9 mouse cellular contexts compared by ENCODE assay signal in genomic region chr9:79717836-79718475, GRCm38 (mm10). TPM values are rescaled to one million over a fixed set of nuclear protein-coding genes. Genes with fewer than 3 reads are reported as not detected.
DNase-seq lines count a peak whose midpoint lies in the region; ATAC-seq and TF ChIP-seq lines count a peak whose summit lies in the region.
"Had no signal": no experiment of that assay in that cellular context is flagged by ENCODE, and none has a peak within 500 bp of the region (broad histone marks: within the 10 kb centered on the region; RNA-seq: fewer than 3 reads in every experiment).

No protein-coding gene starts in this region.

- 4% methylated on average over 22 of the region's 22 CpGs for WGBS in heart, adult 2 months
- 3% methylated on average over 22 of the region's 22 CpGs for WGBS in intestine, embryonic 15.5 days
- WGBS in stomach, postnatal 0 days, result 2% methylated on average over 20 of the region's 22 CpGs

- TF ChIP-seq POLR2A in heart, adult 2 months (IDR thresholded peaks at IDR 0.05; ENCODE audit: insufficient read depth, low read depth, low read length), result no peak
- 0 out of 2 replicates have a peak, but pooled peaks have one; percentile 17 for TF ChIP-seq POLR2A in embryonic fibroblast, embryonic 13.5 days (IDR thresholded peaks at IDR 0.05; ENCODE audit: low read depth, low read length)

- DNase-seq in heart, adult 2 months, result no peak
- no peak for DNase-seq in heart, postnatal 25 days (ENCODE audit: low spot score)
- peak; percentile 9 for DNase-seq in ES-CJ7 (ENCODE audit: low read depth, low spot score)
- DNase-seq in lung, postnatal 4 days, result peak; percentile 30 to 31
- DNase-seq in stomach, postnatal 0 days (ENCODE audit: low spot score), result peak; percentile 20
- no peak for DNase-seq in thymus, postnatal 10 days (ENCODE audit: low spot score in 2 of 2)

- intact Hi-C loops in heart, adult 2 months (cut with DNase I), result loop anchor here (5.0 to 10.0 kb wide), 3 partner anchors 351 to 1071 kb away; no protein-coding TSS in a partner anchor
- intact Hi-C loops in heart, postnatal 25 days (cut with DNase I), result loop anchor here (2.0 to 10.0 kb wide), 2 partner anchors 203 to 351 kb away; no protein-coding TSS in a partner anchor

- peak overlapping the region; percentile 84 for H3K4me2 ChIP-seq in intestine, embryonic 15.5 days (replicated peaks)
- peak overlapping the region; percentile 79 for H3K4me2 ChIP-seq in stomach, postnatal 0 days (replicated peaks; ENCODE audit: low read depth)

- H3K79me2 ChIP-seq in heart, adult 2 months (replicated peaks; ENCODE audit: control insufficient read depth, insufficient read depth, low read length), result no peaks in the 10 kb centered on the region

- H3K9me3 ChIP-seq in intestine, embryonic 15.5 days, result no peaks in the 10 kb centered on the region
- no peaks in the 10 kb centered on the region for H3K9me3 ChIP-seq in stomach, postnatal 0 days (ENCODE audit: control insufficient read depth, low read length)

- no peaks in the 10 kb centered on the region for H3K36me3 ChIP-seq in heart, adult 2 months (ENCODE audit: control insufficient read depth, insufficient read depth, low read length)
- H3K36me3 ChIP-seq in intestine, embryonic 15.5 days, result no peaks in the 10 kb centered on the region
- no peaks in the 10 kb centered on the region for H3K36me3 ChIP-seq in stomach, postnatal 0 days (ENCODE audit: control insufficient read depth, insufficient read depth, low read length)

- H3K4me1 ChIP-seq in heart, adult 2 months (ENCODE audit: control insufficient read depth, insufficient read depth, low read length), result no peaks in the 10 kb centered on the region; the same call in 1 of the 2 replicates
- H3K4me1 ChIP-seq in embryonic fibroblast, embryonic 13.5 days (ENCODE audit: control insufficient read depth, insufficient read depth, low read length), result peaks cover 4% of the 10 kb centered on the region; the same call in 1 of the 2 replicates
- peaks cover 16% of the 10 kb centered on the region; the same call in 1 of the 2 replicates for H3K4me1 ChIP-seq in intestine, embryonic 15.5 days (replicated peaks)
- no peaks in the 10 kb centered on the region for H3K4me1 ChIP-seq in stomach, postnatal 0 days (replicated peaks; ENCODE audit: control insufficient read depth, insufficient read depth)

- ATAC-seq in intestine, embryonic 15.5 days, result peak; percentile 11
- no peak for ATAC-seq in stomach, postnatal 0 days (ENCODE audit: low FRiP score, low TSS enrichment)

- TF ChIP-seq CTCF in heart, adult 2 months (IDR thresholded peaks at IDR 0.05), result no peak
- no peak for TF ChIP-seq CTCF in embryonic fibroblast, embryonic 13.5 days (IDR thresholded peaks at IDR 0.05; ENCODE audit: borderline replicate concordance, insufficient read depth, low read length)
- no peak for TF ChIP-seq CTCF in stomach, postnatal 0 days (IDR thresholded peaks at IDR 0.05; ENCODE audit: low read depth)

- no peak for TF ChIP-seq EP300 in heart, adult 2 months (IDR thresholded peaks at IDR 0.05; ENCODE audit: insufficient read depth, low read depth, low read length)
- no peak for TF ChIP-seq EP300 in stomach, postnatal 0 days (optimal IDR thresholded peaks at IDR 0.05)

- H3K27me3 ChIP-seq in heart, adult 2 months (ENCODE audit: control insufficient read depth, insufficient read depth, low read length), result peaks cover 5% of the 10 kb centered on the region; the same call in 1 of the 2 replicates
- H3K27me3 ChIP-seq in intestine, embryonic 15.5 days (replicated peaks), result peaks cover 13% of the 10 kb centered on the region
- H3K27me3 ChIP-seq in stomach, postnatal 0 days (ENCODE audit: control insufficient read depth, insufficient read depth, low read length), result no peaks in the 10 kb centered on the region
- H3K27me3 ChIP-seq: Patski had no signal

- peak overlapping the region; percentile 46 for H3K4me3 ChIP-seq in heart, adult 2 months
- peak overlapping the region; percentile 78 for H3K4me3 ChIP-seq in embryonic fibroblast, embryonic 13.5 days (ENCODE audit: insufficient read depth, low read length)
- peak overlapping the region; percentile 57 for H3K4me3 ChIP-seq in intestine, embryonic 15.5 days (replicated peaks)
- peak overlapping the region; percentile 62 for H3K4me3 ChIP-seq in stomach, postnatal 0 days (ENCODE audit: low read depth, low read length)

- H3K27ac ChIP-seq in heart, adult 2 months, result no peak overlapping the region
- peak overlapping the region; percentile 92 for H3K27ac ChIP-seq in embryonic fibroblast, embryonic 13.5 days (ENCODE audit: insufficient read depth, low read length)
- H3K27ac ChIP-seq in intestine, embryonic 15.5 days, result peak overlapping the region; percentile 87
- H3K27ac ChIP-seq in stomach, postnatal 0 days (replicated peaks), result peak overlapping the region; percentile 83

- H3K9ac ChIP-seq in heart, adult 2 months (ENCODE audit: low read depth, low read length), result peak overlapping the region; percentile 44
- peak overlapping the region; percentile 59 for H3K9ac ChIP-seq in intestine, embryonic 15.5 days
- peak overlapping the region; percentile 72 for H3K9ac ChIP-seq in stomach, postnatal 0 days (ENCODE audit: low read length)

RNA-seq across cellular contexts. Expression of gene Col12a1, which starts 0.7 kb away (rescaled TPM):
- under 1 TPM; 0.70 to 0.96 TPM for total RNA-seq in heart, adult 2 months (2021)
- polyA plus RNA-seq in heart, adult 2 months (2012; rRNA removed), result 1.1 and 2.2 TPM in 2 replicates
- 1 to 10 TPM; 1.1 to 1.3 TPM for total RNA-seq in heart, postnatal 25 days (2021)
- polyA plus RNA-seq in embryonic fibroblast, embryonic 13.5 days (2011; ENCODE audit: insufficient read length, low read depth, missing spikeins), result 1,043 and 1,276 TPM in 2 replicates
- polyA plus RNA-seq in intestine, embryonic 15.5 days (2015; fragmentation: Nextera tagmentation; extraction: Ambion mirVana), result 35.6 and 36.2 TPM in 2 replicates
- 21.6 and 31.0 TPM in 2 replicates for polyA plus RNA-seq in stomach, postnatal 0 days (2015; fragmentation: Nextera tagmentation; extraction: Ambion mirVana)

RNA-seq across cellular contexts. Expression of gene Cox7a2, which starts 41.7 kb away (rescaled TPM):
- 1,000 to 10,000 TPM in 1 of 2 experiments, 100 to 1,000 TPM in 1; 911 to 1,089 TPM for total RNA-seq in heart, adult 2 months (2021)
- polyA plus RNA-seq in heart, adult 2 months (2012; rRNA removed), result 582 and 1,119 TPM in 2 replicates
- 1,000 to 10,000 TPM; 1,033 to 1,133 TPM for total RNA-seq in heart, postnatal 25 days (2021)
- 242 and 256 TPM in 2 replicates for polyA plus RNA-seq in embryonic fibroblast, embryonic 13.5 days (2011; ENCODE audit: insufficient read length, low read depth, missing spikeins)
- polyA plus RNA-seq in intestine, embryonic 15.5 days (2015; fragmentation: Nextera tagmentation; extraction: Ambion mirVana), result 893 and 914 TPM in 2 replicates
- polyA plus RNA-seq in stomach, postnatal 0 days (2015; fragmentation: Nextera tagmentation; extraction: Ambion mirVana), result 927 and 965 TPM in 2 replicates

Comparison
In these comparisons a context has a peak if more than half of its experiments do, and no peak if none do; other contexts are left out.
1. DNase-seq: peak in ES-CJ7 (single experiment), lung, postnatal 4 days (2 of 2) and stomach, postnatal 0 days (single experiment); none in heart, adult 2 months (0 of 2), heart, postnatal 25 days (single experiment) and thymus, postnatal 10 days (0 of 2).
2. RNA of gene Col12a1, which starts 0.7 kb away (polyA plus RNA-seq): 1,043 to 1,276 TPM in embryonic fibroblast, embryonic 13.5 days; 35.6 to 36.2 TPM in intestine, embryonic 15.5 days, 21.6 to 31.0 TPM in stomach, postnatal 0 days and 1.1 to 2.2 TPM in heart, adult 2 months; every median in the first group is over 10 times any median in the second.
3. Peak in every context shown above with its lines, with median percentiles within 50 percentile points of each other: H3K4me3 ChIP-seq and H3K9ac ChIP-seq.